Mouse (Mus musculus): ENCODE results near the gene Cckbr. TPM values are rescaled to one million over a fixed set of nuclear protein-coding genes. Genes with fewer than 3 reads are reported as not detected.

The Cckbr gene
- polyA plus RNA-seq, 1 experiment, result not detected

DNA sequence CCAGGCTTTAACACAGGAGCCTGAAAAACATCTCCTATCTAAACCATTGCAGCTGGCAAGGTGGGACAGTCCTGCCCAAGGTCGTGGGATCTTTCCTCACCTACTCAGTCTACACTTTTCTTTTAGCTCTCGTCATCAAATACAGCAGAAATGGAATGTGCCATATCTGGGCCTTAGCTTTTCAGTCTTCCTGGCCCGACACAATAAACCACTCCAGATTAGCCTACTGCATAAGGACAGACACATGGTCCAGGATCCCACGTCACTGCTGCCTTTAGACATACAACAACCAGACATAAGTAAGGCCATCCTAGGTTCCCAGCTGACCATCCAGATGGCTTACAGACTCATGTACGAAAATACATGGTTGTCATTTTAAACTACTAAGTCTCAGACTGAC is 84.6 kb downstream of the Cckbr start:
- Histone ChIP-seq H3ac (ENCODE audit: control insufficient read depth, insufficient read length) (no peak overlapping the region), H3K27me3 (ENCODE audit: control insufficient read depth, insufficient read depth, insufficient read length) (no peaks in the 10 kb centered on the region), H3K4me3 (no peak overlapping the region), H3K4me2 (ENCODE audit: low read depth) (no peak overlapping the region), H3K36me3 (ENCODE audit: control insufficient read depth, insufficient read depth) (no peaks in the 10 kb centered on the region), H3K79me2 (ENCODE audit: control insufficient read depth, insufficient read depth) (no peaks in the 10 kb centered on the region)
- no peak for TF ChIP-seq REST (IDR thresholded peaks at IDR 0.05; ENCODE audit: insufficient read depth, insufficient read length)
- no peak for TF ChIP-seq MYOD1 (IDR thresholded peaks at IDR 0.05; ENCODE audit: control insufficient read depth in 1 of 3, insufficient read length in 2 of 3, low read depth in 2 of 3)
- no peak for TF ChIP-seq TCF12 (IDR thresholded peaks at IDR 0.05; ENCODE audit: insufficient read depth, poor library complexity, severe bottlenecking)
- no peak for TF ChIP-seq SRF (IDR thresholded peaks at IDR 0.05; ENCODE audit: control insufficient read depth, insufficient read length, low read depth)
- no peak for TF ChIP-seq TCF3 (IDR thresholded peaks at IDR 0.05; ENCODE audit: insufficient read length, low read depth)
- TF ChIP-seq CEBPB (IDR thresholded peaks at IDR 0.05; ENCODE audit: insufficient read depth, poor library complexity, severe bottlenecking), result no peak
- no peak for TF ChIP-seq MYOG (IDR thresholded peaks at IDR 0.05; ENCODE audit: control insufficient read depth in 1 of 3, insufficient read depth in 1 of 3, insufficient read length in 2 of 3, low read depth in 2 of 3)
- no peak for TF ChIP-seq POLR2AphosphoS2 (IDR thresholded peaks at IDR 0.05; ENCODE audit: insufficient read length, low read depth)
- TF ChIP-seq MAX (IDR thresholded peaks at IDR 0.05; ENCODE audit: low read depth), result no peak
- TF ChIP-seq POLR2A (IDR thresholded peaks at IDR 0.05; ENCODE audit: insufficient read length, low read depth), result no peak
- no peak for TF ChIP-seq E2F4 (IDR thresholded peaks at IDR 0.05; ENCODE audit: insufficient read depth)

- Histone ChIP-seq H3K4me2 (ENCODE audit: low read depth) (no peak overlapping the region), H3K27me3 (ENCODE audit: control insufficient read depth, insufficient read depth, insufficient read length) (peaks cover 4% of the 10 kb centered on the region), H3ac (ENCODE audit: control insufficient read depth, insufficient read length) (no peak overlapping the region), H3K4me3 (no peak overlapping the region), H3K79me2 (ENCODE audit: control insufficient read depth, insufficient read depth) (no peaks in the 10 kb centered on the region), H3K36me3 (ENCODE audit: control insufficient read depth, insufficient read depth) (no peaks in the 10 kb centered on the region)
- TF ChIP-seq E2F4 (IDR thresholded peaks at IDR 0.05; ENCODE audit: insufficient read depth) (no peak), POLR2A (IDR thresholded peaks at IDR 0.05; ENCODE audit: insufficient read length, low read depth) (no peak), TCF3 (IDR thresholded peaks at IDR 0.05; ENCODE audit: insufficient read length, low read depth) (no peak), MYOD1 (IDR thresholded peaks at IDR 0.05; ENCODE audit: control insufficient read depth in 1 of 3, insufficient read length in 2 of 3, low read depth in 2 of 3) (no peak), REST (IDR thresholded peaks at IDR 0.05; ENCODE audit: insufficient read depth, insufficient read length) (no peak), POLR2AphosphoS2 (IDR thresholded peaks at IDR 0.05; ENCODE audit: insufficient read length, low read depth) (no peak), MAX (IDR thresholded peaks at IDR 0.05; ENCODE audit: low read depth) (no peak), CEBPB (IDR thresholded peaks at IDR 0.05; ENCODE audit: insufficient read depth, poor library complexity, severe bottlenecking) (no peak), MYOG (IDR thresholded peaks at IDR 0.05; ENCODE audit: control insufficient read depth in 1 of 3, insufficient read depth in 1 of 3, insufficient read length in 2 of 3, low read depth in 2 of 3) (no peak), USF1 (IDR thresholded peaks at IDR 0.05; ENCODE audit: low read depth) (no peak), TCF12 (IDR thresholded peaks at IDR 0.05; ENCODE audit: insufficient read depth, poor library complexity, severe bottlenecking) (no peak)
Observed at GRCm38 (mm10) chr7:105513845-105514291, 88.3 kb downstream of the Cckbr start.

DNA sequence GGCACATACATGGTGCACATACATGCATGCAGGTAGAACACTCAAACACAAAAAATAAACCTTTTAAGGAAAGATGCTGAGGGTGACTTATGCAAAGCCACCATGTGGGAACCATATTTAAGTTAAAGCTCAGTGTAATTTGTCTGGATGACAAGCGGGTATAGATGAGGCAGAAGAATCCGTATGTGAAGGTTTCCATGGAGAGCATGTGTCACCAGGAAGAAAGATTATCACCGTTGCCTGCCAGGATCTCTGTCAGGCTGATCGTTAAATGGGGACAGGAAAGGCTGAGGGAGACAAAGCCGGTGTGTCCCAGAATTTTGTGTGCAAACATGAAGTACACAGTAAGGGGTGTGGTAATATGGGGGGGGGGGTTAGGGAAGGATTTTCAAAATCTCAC is 89.0 kb downstream of the Cckbr start:
- no peak overlapping the region for H3K4me3 ChIP-seq
- peaks cover 4% of the 10 kb centered on the region for H3K27me3 ChIP-seq (ENCODE audit: control insufficient read depth, insufficient read depth, insufficient read length)
- no peak overlapping the region for H3ac ChIP-seq (ENCODE audit: control insufficient read depth, insufficient read length)
- no peaks in the 10 kb centered on the region for H3K36me3 ChIP-seq (ENCODE audit: control insufficient read depth, insufficient read depth)
- no peak for TF ChIP-seq TCF12 (IDR thresholded peaks at IDR 0.05; ENCODE audit: insufficient read depth, poor library complexity, severe bottlenecking)
- TF ChIP-seq MYOG (IDR thresholded peaks at IDR 0.05; ENCODE audit: control insufficient read depth in 1 of 3, insufficient read depth in 1 of 3, insufficient read length in 2 of 3, low read depth in 2 of 3), result no peak
- no peak for TF ChIP-seq POLR2AphosphoS2 (IDR thresholded peaks at IDR 0.05; ENCODE audit: insufficient read length, low read depth)
- TF ChIP-seq CEBPB (IDR thresholded peaks at IDR 0.05; ENCODE audit: insufficient read depth, poor library complexity, severe bottlenecking), result no peak
- no peak for TF ChIP-seq USF1 (IDR thresholded peaks at IDR 0.05; ENCODE audit: low read depth)
- TF ChIP-seq TCF3 (IDR thresholded peaks at IDR 0.05; ENCODE audit: insufficient read length, low read depth), result no peak
- TF ChIP-seq POLR2A (IDR thresholded peaks at IDR 0.05; ENCODE audit: insufficient read length, low read depth), result no peak
- TF ChIP-seq MYOD1 (IDR thresholded peaks at IDR 0.05; ENCODE audit: control insufficient read depth in 1 of 3, insufficient read length in 2 of 3, low read depth in 2 of 3), result no peak
- no peak for TF ChIP-seq SRF (IDR thresholded peaks at IDR 0.05; ENCODE audit: control insufficient read depth, insufficient read length, low read depth)
- TF ChIP-seq E2F4 (IDR thresholded peaks at IDR 0.05; ENCODE audit: insufficient read depth), result no peak
- TF ChIP-seq REST (IDR thresholded peaks at IDR 0.05; ENCODE audit: insufficient read depth, insufficient read length), result no peak
- no peak for TF ChIP-seq MAX (IDR thresholded peaks at IDR 0.05; ENCODE audit: low read depth)
- H3K4me2 ChIP-seq (ENCODE audit: low read depth), result no peak overlapping the region
- no peaks in the 10 kb centered on the region for H3K79me2 ChIP-seq (ENCODE audit: control insufficient read depth, insufficient read depth)

DNA sequence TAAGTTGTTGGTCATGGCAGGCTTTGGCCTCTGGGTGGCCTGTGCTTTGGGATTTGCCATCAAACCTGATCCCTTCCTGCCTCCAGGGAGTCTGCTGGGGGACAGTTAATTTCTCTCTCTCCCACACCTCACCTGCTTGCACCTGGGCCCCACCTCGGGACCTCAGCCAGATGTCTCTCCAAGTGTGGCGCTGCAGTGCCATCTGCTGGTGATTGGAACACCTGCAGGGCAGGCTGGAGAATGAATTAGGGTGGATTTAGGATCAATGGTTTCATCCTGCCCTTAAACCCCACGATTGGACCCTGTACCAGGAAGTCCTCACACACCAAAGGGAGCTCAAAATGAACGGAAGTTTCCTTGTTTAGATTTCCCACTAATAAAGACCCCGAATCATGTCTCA is 89.6 kb downstream of the Cckbr start:
- no peak overlapping the region for H3ac ChIP-seq (ENCODE audit: control insufficient read depth, insufficient read length)
- H3K27me3 ChIP-seq (ENCODE audit: control insufficient read depth, insufficient read depth, insufficient read length), result peaks cover 4% of the 10 kb centered on the region
- H3K4me3 ChIP-seq, result no peak overlapping the region
- no peaks in the 10 kb centered on the region for H3K36me3 ChIP-seq (ENCODE audit: control insufficient read depth, insufficient read depth)
- no peak for TF ChIP-seq E2F4 (IDR thresholded peaks at IDR 0.05; ENCODE audit: insufficient read depth)
- no peak overlapping the region for H3K4me2 ChIP-seq (ENCODE audit: low read depth)
- no peaks in the 10 kb centered on the region for H3K79me2 ChIP-seq (ENCODE audit: control insufficient read depth, insufficient read depth)

- Histone ChIP-seq H3ac (ENCODE audit: control insufficient read depth, insufficient read length) (no peak overlapping the region), H3K36me3 (ENCODE audit: control insufficient read depth, insufficient read depth) (no peaks in the 10 kb centered on the region), H3K27me3 (ENCODE audit: control insufficient read depth, insufficient read depth, insufficient read length) (peaks cover 4% of the 10 kb centered on the region), H3K4me2 (ENCODE audit: low read depth) (no peak overlapping the region), H3K79me2 (ENCODE audit: control insufficient read depth, insufficient read depth) (no peaks in the 10 kb centered on the region), H3K4me3 (no peak overlapping the region)
- TF ChIP-seq SRF (IDR thresholded peaks at IDR 0.05; ENCODE audit: control insufficient read depth, insufficient read length, low read depth), result no peak
- TF ChIP-seq MAX (IDR thresholded peaks at IDR 0.05; ENCODE audit: low read depth), result no peak
- no peak for TF ChIP-seq USF1 (IDR thresholded peaks at IDR 0.05; ENCODE audit: low read depth)
- TF ChIP-seq TCF12 (IDR thresholded peaks at IDR 0.05; ENCODE audit: insufficient read depth, poor library complexity, severe bottlenecking), result no peak
- no peak for TF ChIP-seq MYOG (IDR thresholded peaks at IDR 0.05; ENCODE audit: control insufficient read depth in 1 of 3, insufficient read depth in 1 of 3, insufficient read length in 2 of 3, low read depth in 2 of 3)
- TF ChIP-seq POLR2AphosphoS2 (IDR thresholded peaks at IDR 0.05; ENCODE audit: insufficient read length, low read depth), result no peak
Observed at GRCm38 (mm10) chr7:105516669-105517360, 91.3 kb downstream of the Cckbr start.
